Mouse (Mus musculus) G1E (cell line): ENCODE measurements around the gene Nsl1.

Experiments used
- CTCF ChIP-seq: IDR thresholded peaks from 2 replicates; pipeline ENCODE4 v1.5.1; 2012; ENCODE audit warnings: low read depth, low read length, inconsistent platforms, mixed read lengths
- GATA1 ChIP-seq: IDR thresholded peaks from 2 replicates; pipeline ENCODE4 v1.6.1; 2012; ENCODE audit warnings: borderline replicate concordance, low read length, inconsistent platforms, mixed read lengths
- POLR2AphosphoS5 ChIP-seq: IDR thresholded peaks from 2 replicates; pipeline ENCODE4 v1.6.1; 2012; ENCODE audit warnings: low read depth, low read length, inconsistent platforms; ENCODE audit not compliant: insufficient replicate concordance

GRCm38 (mm10) chr1:191087955-191088354, 25.1 kb downstream of the Nsl1 start:
- TF ChIP-seq POLR2AphosphoS5 (no peak), CTCF (no peak), GATA1 (no peak)
